Mouse (Mus musculus) liver, embryonic 11.5 days (tissue): ENCODE results near the gene Micu2. TPM values are rescaled to one million over a fixed set of nuclear protein-coding genes. Genes with fewer than 3 reads are reported as not detected.
A peak's percentile ranks its signal among the peaks of the same experiment; 100 is the strongest.

Source experiments
- ATAC-seq: fragments of 200-750 bp; cut with Nextera tagmentation; replicated peaks from 2 replicates; pipeline ENCODE4 v1.8.0; 2017; ENCODE audit warnings: moderate number of reproducible peaks, mild to moderate bottlenecking, moderate TSS enrichment, moderate library complexity; ENCODE audit not compliant: low FRiP score
- DNase-seq: peaks from one replicate; pipeline ENCODE4 v3.0.0-alpha.2; 2017; ENCODE audit warnings: low spot score
- H3K27ac ChIP-seq: fragments of 300-500 bp; sonication (generic); 2 replicates; pipeline ENCODE4 v1.5.1; 2014; ENCODE audit warnings: mild to moderate bottlenecking, low read depth, low read length, control low read depth
- H3K27me3 ChIP-seq: fragments of 300-500 bp; sonication (generic); replicated peaks from 2 replicates; pipeline ENCODE4 v1.6.1; 2014; ENCODE audit warnings: low read length, mixed read lengths; ENCODE audit not compliant: control insufficient read depth, insufficient read depth
- H3K36me3 ChIP-seq: fragments of 300-500 bp; sonication (generic); 2 replicates; pipeline ENCODE4 v1.6.1; 2014; ENCODE audit warnings: mild to moderate bottlenecking, low read length, moderate library complexity, mixed read lengths; ENCODE audit not compliant: control insufficient read depth, insufficient read depth
- H3K4me1 ChIP-seq: fragments of 300-500 bp; sonication (generic); replicated peaks from 2 replicates; pipeline ENCODE4 v1.6.1; 2014; ENCODE audit warnings: low read length, mixed read lengths; ENCODE audit not compliant: control insufficient read depth, insufficient read depth
- H3K4me2 ChIP-seq: fragments of 300-500 bp; sonication (generic); 2 replicates; pipeline ENCODE4 v1.6.1; 2014; ENCODE audit warnings: mild to moderate bottlenecking, control low read depth, moderate library complexity
- H3K4me3 ChIP-seq: fragments of 300-500 bp; sonication (generic); 2 replicates; pipeline ENCODE4 v1.5.1; 2014; ENCODE audit warnings: low read depth, low read length, control low read depth
- H3K9ac ChIP-seq: fragments of 300-500 bp; sonication (generic); 2 replicates; pipeline ENCODE4 v1.6.1; 2014; ENCODE audit warnings: low read depth, low read length, control low read depth
- H3K9me3 ChIP-seq: fragments of 300-500 bp; sonication (generic); 2 replicates; pipeline ENCODE4 v1.6.1; 2016; ENCODE audit warnings: low read length, inconsistent platforms, mixed read lengths; ENCODE audit not compliant: control insufficient read depth
- WGBS: fragments of 180-500 bp; shearing (Covaris S2); extraction: QIAGEN DNeasy Blood & Tissue Kit; methylation state at CpG from one replicate; pipeline ENCODE4 v1.1.7; 2014; 5-methylcytosine and 5-hydroxymethylcytosine counted together
- polyA plus RNA-seq: library from polyadenylated mRNA; unstranded; fragments of >200 nt; fragmentation: Nextera tagmentation; extraction: Ambion mirVana; gene quantifications from 2 replicates; pipeline ENCODE4 v1.2.1, GENCODE M21; 2014

Gene Micu2
- polyA plus RNA-seq, 1 experiment from 2014 or later = 55.1 TPM

DNA sequence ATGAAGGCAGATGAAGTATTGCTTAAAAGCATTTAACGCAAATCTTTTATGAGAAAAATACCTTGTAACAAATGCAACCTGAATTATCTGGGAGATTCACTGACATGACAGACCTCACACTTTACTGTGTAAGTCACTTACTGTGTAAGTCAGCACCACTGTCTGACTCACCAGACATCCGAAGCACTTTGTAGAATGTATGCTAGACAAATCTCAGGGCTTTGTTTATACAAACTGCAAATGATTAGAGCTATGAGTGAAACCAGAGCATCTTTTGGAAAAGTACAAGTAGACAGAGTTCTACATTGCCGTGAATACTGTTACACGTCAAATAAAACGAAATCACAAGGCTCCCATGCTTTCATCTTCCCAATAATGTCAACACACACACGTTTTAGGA lies 23.4 kb downstream of the Micu2 start:
- H3K27me3 ChIP-seq = no peaks in the 10 kb centered on the region
- no peak overlapping the region for H3K4me2 ChIP-seq
- H3K9me3 ChIP-seq = no peaks in the 10 kb centered on the region
- no peaks in the 10 kb centered on the region; the same call in 1 of the 2 replicates for H3K36me3 ChIP-seq
- no peak overlapping the region for H3K9ac ChIP-seq
- peaks cover 8% of the 10 kb centered on the region for H3K4me1 ChIP-seq
- ATAC-seq (no peak), DNase-seq (no peak)
- 61% methylated on average over 6 of the region's 6 CpGs for WGBS
- no peak overlapping the region for H3K27ac ChIP-seq
- H3K4me3 ChIP-seq = no peak overlapping the region

- Histone ChIP-seq H3K9me3 (no peaks in the 10 kb centered on the region), H3K27me3 (no peaks in the 10 kb centered on the region), H3K9ac (no peak overlapping the region), H3K36me3 (peaks cover 2% of the 10 kb centered on the region; the same call in 1 of the 2 replicates), H3K27ac (no peak overlapping the region), H3K4me3 (no peak overlapping the region), H3K4me2 (no peak overlapping the region), H3K4me1 (peaks cover 17% of the 10 kb centered on the region)
- 71% methylated on average over 12 of the region's 12 CpGs for WGBS
- DNase-seq = no peak
- no peak for ATAC-seq
Measured at GRCm38 (mm10) chr14:57971986-57972525, 27.0 kb downstream of the Micu2 start.

GRCm38 (mm10) chr14:57968873-57969272 lies 30.2 kb downstream of the Micu2 start:
- Histone ChIP-seq H3K9me3 (no peaks in the 10 kb centered on the region), H3K27ac (no peak overlapping the region), H3K9ac (no peak overlapping the region), H3K4me2 (no peak overlapping the region), H3K27me3 (no peaks in the 10 kb centered on the region), H3K4me1 (peaks cover 16% of the 10 kb centered on the region), H3K4me3 (no peak overlapping the region), H3K36me3 (peaks cover 2% of the 10 kb centered on the region; the same call in 1 of the 2 replicates)
- DNase-seq (no peak), ATAC-seq (peak; percentile 79)
- 57% methylated on average over 6 of the region's 6 CpGs for WGBS

- Histone ChIP-seq H3K9ac (no peak overlapping the region), H3K27ac (peak overlapping the region; percentile 52), H3K27me3 (no peaks in the 10 kb centered on the region), H3K9me3 (no peaks in the 10 kb centered on the region), H3K4me1 (peaks cover 18% of the 10 kb centered on the region), H3K4me3 (no peak overlapping the region), H3K4me2 (no peak overlapping the region), H3K36me3 (peaks cover 2% of the 10 kb centered on the region; the same call in 1 of the 2 replicates)
- WGBS = 61% methylated on average over 4 of the region's 4 CpGs
- peak; percentile 85 for ATAC-seq
- DNase-seq = no peak
Measured at GRCm38 (mm10) chr14:57967080-57967797, 31.8 kb downstream of the Micu2 start.

- 63% methylated on average over 4 of the region's 4 CpGs for WGBS
- H3K4me3 ChIP-seq = no peak overlapping the region
- no peak overlapping the region for H3K27ac ChIP-seq
- no peak for ATAC-seq
- no peaks in the 10 kb centered on the region for H3K27me3 ChIP-seq
- H3K9ac ChIP-seq = no peak overlapping the region
- no peaks in the 10 kb centered on the region for H3K9me3 ChIP-seq
- H3K4me2 ChIP-seq = no peak overlapping the region
- no peak for DNase-seq
- no peaks in the 10 kb centered on the region; the same call in 1 of the 2 replicates for H3K36me3 ChIP-seq
- H3K4me1 ChIP-seq = peaks cover 8% of the 10 kb centered on the region; the same call in 1 of the 2 replicates
Measured at GRCm38 (mm10) chr14:57961861-57962260, 37.2 kb downstream of the Micu2 start.

GRCm38 (mm10) chr14:57951089-57951488 lies 48.0 kb downstream of the Micu2 start:
- DNase-seq = no peak
- H3K27me3 ChIP-seq = no peaks in the 10 kb centered on the region

DNA sequence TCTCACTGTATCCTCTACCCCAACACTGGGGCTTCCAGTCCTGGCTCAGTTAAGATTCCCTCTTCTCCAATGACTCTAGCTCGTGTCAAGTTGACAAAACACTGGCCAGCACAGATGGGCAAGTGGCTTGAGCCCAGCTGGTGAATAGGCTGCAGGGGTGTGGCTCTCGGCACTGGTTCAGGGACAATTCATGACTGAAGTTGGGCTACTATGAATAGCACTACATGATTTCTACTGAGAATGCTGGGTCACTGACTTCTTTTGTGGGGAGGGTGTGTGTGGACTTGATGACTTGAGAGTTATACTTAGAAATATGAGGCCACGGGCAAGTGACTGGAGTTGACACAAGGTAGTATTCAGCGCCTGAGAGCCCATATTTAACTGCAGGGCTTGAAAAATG lies 53.2 kb downstream of the Micu2 start:
- Histone ChIP-seq H3K4me2 (no peak overlapping the region), H3K9me3 (no peaks in the 10 kb centered on the region), H3K27me3 (no peaks in the 10 kb centered on the region), H3K4me3 (no peak overlapping the region), H3K27ac (no peak overlapping the region), H3K4me1 (no peaks in the 10 kb centered on the region), H3K9ac (no peak overlapping the region), H3K36me3 (peaks cover 2% of the 10 kb centered on the region; the same call in 1 of the 2 replicates)
- WGBS = 73% methylated on average over 4 of the region's 4 CpGs
- no peak for DNase-seq
- ATAC-seq = no peak

More at GRCm38 (mm10) chr14:57951089-57951488, 48.0 kb downstream of the Micu2 start:
- H3K9me3 ChIP-seq = no peaks in the 10 kb centered on the region
- H3K4me3 ChIP-seq = no peak overlapping the region
- H3K9ac ChIP-seq = no peak overlapping the region
- no peaks in the 10 kb centered on the region for H3K4me1 ChIP-seq
- H3K36me3 ChIP-seq = no peaks in the 10 kb centered on the region
- H3K27ac ChIP-seq = no peak overlapping the region
- no peak overlapping the region for H3K4me2 ChIP-seq
- 40% methylated on average over 2 of the region's 2 CpGs for WGBS
- no peak for ATAC-seq

GRCm38 (mm10) chr14:57937297-57937696 lies 61.8 kb downstream of the Micu2 start:
- 0 out of 2 replicates have a peak, but pooled peaks have one; percentile 51 for ATAC-seq
- Histone ChIP-seq H3K4me3 (no peak overlapping the region), H3K9ac (no peak overlapping the region), H3K27me3 (no peaks in the 10 kb centered on the region), H3K9me3 (no peaks in the 10 kb centered on the region), H3K4me2 (no peak overlapping the region), H3K4me1 (peaks cover 7% of the 10 kb centered on the region; the same call in 1 of the 2 replicates), H3K36me3 (no peaks in the 10 kb centered on the region), H3K27ac (no peak overlapping the region)
- DNase-seq = no peak
- 75% methylated on average over 6 of the region's 6 CpGs for WGBS

- Histone ChIP-seq H3K4me1 (peaks cover 11% of the 10 kb centered on the region; the same call in 1 of the 2 replicates), H3K4me2 (no peak overlapping the region), H3K27ac (no peak overlapping the region), H3K9me3 (no peaks in the 10 kb centered on the region), H3K4me3 (no peak overlapping the region), H3K36me3 (no peaks in the 10 kb centered on the region), H3K27me3 (no peaks in the 10 kb centered on the region), H3K9ac (no peak overlapping the region)
- no peak for ATAC-seq
- 90% methylated on average over 13 of the region's 13 CpGs for WGBS
- DNase-seq = no peak
Measured at GRCm38 (mm10) chr14:57934666-57935065, 64.4 kb downstream of the Micu2 start.
